ENCODE assay signal across 10 mouse cellular contexts in the genomic region with DNA sequence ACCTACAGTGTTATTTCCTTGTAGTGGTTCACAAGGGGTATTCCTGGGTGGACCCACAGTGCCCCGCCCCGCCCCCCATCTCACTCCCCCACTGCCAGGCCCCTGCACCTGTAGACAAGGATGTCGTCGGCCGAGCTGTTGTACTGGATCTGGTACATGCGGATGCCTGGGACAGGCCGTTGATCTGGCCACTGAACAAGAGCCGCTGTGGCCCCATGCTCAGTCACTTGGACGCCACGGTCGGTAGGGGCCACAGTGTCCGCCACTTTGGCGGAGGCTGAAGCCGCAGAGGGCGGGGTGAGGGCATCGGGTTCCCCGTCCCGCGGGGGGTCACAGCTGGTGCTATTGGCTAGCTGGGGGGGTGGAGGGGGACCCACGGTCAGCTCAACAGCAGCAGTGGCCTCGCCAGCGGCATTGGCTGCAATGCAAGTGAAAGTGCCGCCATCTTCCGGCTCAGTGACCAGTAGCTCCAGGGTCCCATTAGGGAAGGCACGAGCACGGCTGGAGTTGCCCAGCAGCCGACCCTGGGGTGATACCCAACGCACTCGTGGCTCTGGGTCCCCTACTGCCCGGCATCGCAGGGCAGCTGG. TPM values are rescaled to one million over a fixed set of nuclear protein-coding genes. Genes with fewer than 3 reads are reported as not detected.
DNase-seq lines count a peak whose midpoint lies in the region; ATAC-seq and TF ChIP-seq lines count a peak whose summit lies in the region.
"Had no signal": no experiment of that assay in that cellular context is flagged by ENCODE, and none has a peak within 500 bp of the region (broad histone marks: within the 10 kb centered on the region; RNA-seq: fewer than 3 reads in every experiment).

No protein-coding gene starts in this region.

- H3K9me3 ChIP-seq in liver, embryonic 14.5 days (ENCODE audit: control insufficient read depth, low read length): no peaks in the 10 kb centered on the region
- no peaks in the 10 kb centered on the region for H3K9me3 ChIP-seq in stomach, postnatal 0 days (ENCODE audit: control insufficient read depth, low read length)
- H3K9me3 ChIP-seq: heart, embryonic 15.5 days had no signal

- WGBS in liver, adult 2 months: 32% methylated on average over 31 of the region's 31 CpGs
- WGBS in liver, embryonic 14.5 days (ENCODE audit: insufficient replicate concordance): 58% methylated on average over 31 of the region's 31 CpGs
- 61% methylated on average over 31 of the region's 31 CpGs for WGBS in stomach, postnatal 0 days
- 83% methylated on average over 31 of the region's 31 CpGs for WGBS in lung, adult 2 months

- H3K9ac ChIP-seq in liver, adult 2 months (ENCODE audit: low read depth, low read length): peak overlapping the region; percentile 71
- no peak overlapping the region for H3K9ac ChIP-seq in liver, embryonic 14.5 days (replicated peaks)
- H3K9ac ChIP-seq in stomach, postnatal 0 days (ENCODE audit: low read length): 0 out of 2 replicates have a peak overlapping the region, but pooled peaks have one; percentile 27
- H3K9ac ChIP-seq: heart, embryonic 15.5 days had no signal

- ATAC-seq in liver, embryonic 14.5 days (ENCODE audit: insufficient read depth): no peak
- peak; percentile 36; the same call in 1 of the 2 replicates for ATAC-seq in stomach, postnatal 0 days (ENCODE audit: low FRiP score, low TSS enrichment)

- no peaks in the 10 kb centered on the region for H3K36me3 ChIP-seq in liver, adult 2 months (ENCODE audit: control insufficient read depth, insufficient read depth, low read length)
- no peaks in the 10 kb centered on the region for H3K36me3 ChIP-seq in liver, embryonic 14.5 days (replicated peaks; ENCODE audit: control insufficient read depth, insufficient read depth, low read depth)
- no peaks in the 10 kb centered on the region for H3K36me3 ChIP-seq in stomach, postnatal 0 days (ENCODE audit: control insufficient read depth, insufficient read depth, low read length)
- H3K36me3 ChIP-seq: heart, embryonic 15.5 days had no signal

- peak overlapping the region; percentile 86 for H3K27ac ChIP-seq in liver, adult 2 months (replicated peaks; ENCODE audit: insufficient read depth, low read depth, low read length)
- no peak overlapping the region for H3K27ac ChIP-seq in liver, embryonic 14.5 days
- H3K27ac ChIP-seq in stomach, postnatal 0 days (replicated peaks): peak overlapping the region; percentile 88
- H3K27ac ChIP-seq: heart, embryonic 15.5 days had no signal

- peak overlapping the region; percentile 39 for H3K4me2 ChIP-seq in liver, embryonic 14.5 days (ENCODE audit: low read depth)
- peak overlapping the region; percentile 41 for H3K4me2 ChIP-seq in stomach, postnatal 0 days (replicated peaks; ENCODE audit: low read depth)
- H3K4me2 ChIP-seq: heart, embryonic 15.5 days had no signal

- peaks cover 5% of the 10 kb centered on the region; the same call in 1 of the 2 replicates for H3K79me2 ChIP-seq in liver, adult 2 months (ENCODE audit: control insufficient read depth, insufficient read depth, low read length)

- peak; percentile 49 for DNase-seq in liver, adult 2 months (ENCODE audit: extremely low read depth, low read depth, low spot score)
- DNase-seq in liver: no peak
- peak; percentile 62 for DNase-seq in kidney, adult 11 months
- DNase-seq in liver, embryonic 14.5 days (ENCODE audit: low read depth in 3 of 3, low spot score in 3 of 3): no peak
- peak; percentile 58 for DNase-seq in stomach, postnatal 0 days (ENCODE audit: low spot score)
- DNase-seq in layer of hippocampus, postnatal 14 days (ENCODE audit: low spot score in 2 of 2): no peak
- no peak for DNase-seq in gastrocnemius, adult 8-10 months (ENCODE audit: low spot score in 2 of 2)
- DNase-seq in lung, adult 2 months: no peak
- DNase-seq: lung, postnatal 4 days had no signal

- H3K27me3 ChIP-seq in liver, adult 2 months (ENCODE audit: control insufficient read depth, insufficient read depth, low read length): no peaks in the 10 kb centered on the region
- peaks cover 9% of the 10 kb centered on the region for H3K27me3 ChIP-seq in liver, embryonic 14.5 days (ENCODE audit: control insufficient read depth, insufficient read depth, low read length)
- H3K27me3 ChIP-seq in stomach, postnatal 0 days (ENCODE audit: control insufficient read depth, insufficient read depth, low read length): no peaks in the 10 kb centered on the region

- 0 out of 2 replicates have a peak, but pooled peaks have one; percentile 25 for TF ChIP-seq POLR2A in liver, adult 2 months (IDR thresholded peaks at IDR 0.05; ENCODE audit: extremely low read depth, insufficient read depth, low read length)
- TF ChIP-seq POLR2A in lung, adult 2 months (IDR thresholded peaks at IDR 0.05; ENCODE audit: borderline replicate concordance, extremely low read depth, low read depth, low read length): no peak

- peaks cover 33% of the 10 kb centered on the region for H3K4me1 ChIP-seq in liver, adult 2 months (ENCODE audit: control insufficient read depth, insufficient read depth, low read length)
- peaks cover 0 to 5% of the 10 kb centered on the region in 2 experiments; a peak in 1 of 4 replicates for H3K4me1 ChIP-seq in liver, embryonic 14.5 days (replicated peaks; ENCODE audit: control insufficient read depth in 2 of 2, insufficient read depth in 2 of 2, low read length in 1 of 2)
- H3K4me1 ChIP-seq in stomach, postnatal 0 days (replicated peaks; ENCODE audit: control insufficient read depth, insufficient read depth): no peaks in the 10 kb centered on the region; the same call in none of the 2 replicates
- H3K4me1 ChIP-seq in lung, adult 2 months (ENCODE audit: control insufficient read depth, insufficient read depth, low read length): peaks cover 2% of the 10 kb centered on the region; the same call in 1 of the 2 replicates

- no peak for TF ChIP-seq EP300 in liver, embryonic 14.5 days (IDR thresholded peaks at IDR 0.05; ENCODE audit: low read depth)
- TF ChIP-seq EP300 in stomach, postnatal 0 days (optimal IDR thresholded peaks at IDR 0.05): no peak

- H3K4me3 ChIP-seq in liver, adult 2 months (ENCODE audit: insufficient read depth, low read depth, low read length): peak overlapping the region; percentile 51; the same call in 1 of the 2 replicates
- peak overlapping the region in 1 of 2 experiments; percentile 12; a peak in 1 of 4 replicates for H3K4me3 ChIP-seq in liver, embryonic 14.5 days (ENCODE audit: insufficient read depth in 1 of 2, low read depth in 2 of 2, low read length in 2 of 2)
- peak overlapping the region; percentile 18 for H3K4me3 ChIP-seq in stomach, postnatal 0 days (ENCODE audit: low read depth, low read length)
- no peak overlapping the region for H3K4me3 ChIP-seq in lung, adult 2 months (replicated peaks; ENCODE audit: extremely low read depth, low read depth, low read length)
- H3K4me3 ChIP-seq: heart, embryonic 15.5 days had no signal

- TF ChIP-seq CTCF in liver, adult 2 months (IDR thresholded peaks at IDR 0.05; ENCODE audit: low read depth, low read length): 0 out of 2 replicates have a peak, but pooled peaks have one; percentile 15
- no peak for TF ChIP-seq CTCF in liver, embryonic 14.5 days (IDR thresholded peaks at IDR 0.05; ENCODE audit: low read depth)
- no peak for TF ChIP-seq CTCF in stomach, postnatal 0 days (IDR thresholded peaks at IDR 0.05; ENCODE audit: low read depth)
- TF ChIP-seq CTCF in lung, adult 2 months (IDR thresholded peaks at IDR 0.05; ENCODE audit: insufficient read depth, low read length): no peak

RNA-seq across cellular contexts. Expression of a gene that starts 3.2 kb away (rescaled TPM):
- 0.74 and 1.7 TPM in 2 replicates for total RNA-seq in liver, adult 2 months (2014; rRNA removed)
- polyA plus RNA-seq in liver, adult 2 months (2012; rRNA removed): 12.9 and 22.2 TPM in 2 replicates
- 1.4 and 1.7 TPM in 2 replicates for polyA plus RNA-seq in liver, embryonic 14.5 days (2012; rRNA removed)
- polyA plus RNA-seq in liver, embryonic 14.5 days (2014; fragmentation: Nextera tagmentation; extraction: Ambion mirVana): 0.79 and 1.2 TPM in 2 replicates
- 2.9 and 3.3 TPM in 2 replicates for polyA plus RNA-seq in stomach, postnatal 0 days (2015; fragmentation: Nextera tagmentation; extraction: Ambion mirVana)
- total RNA-seq in layer of hippocampus, postnatal 14 days (2021): 10 to 100 TPM; 32.5 to 35.5 TPM
- 1 to 10 TPM; 4.5 to 7.5 (median 5.6) TPM for total RNA-seq in gastrocnemius, adult 8-10 months (2022)
- polyA plus RNA-seq in lung, adult 2 months (2012; rRNA removed): 8.7 and 10.9 TPM in 2 replicates

RNA-seq across cellular contexts. Expression of a gene that starts 35.7 kb away (rescaled TPM):
- 4.0 and 4.4 TPM in 2 replicates for total RNA-seq in liver, adult 2 months (2014; rRNA removed)
- 15.8 and 16.2 TPM in 2 replicates for polyA plus RNA-seq in liver, adult 2 months (2012; rRNA removed)
- 3.8 and 5.1 TPM in 2 replicates for polyA plus RNA-seq in liver, embryonic 14.5 days (2012; rRNA removed)
- 6.7 and 7.0 TPM in 2 replicates for polyA plus RNA-seq in liver, embryonic 14.5 days (2014; fragmentation: Nextera tagmentation; extraction: Ambion mirVana)
- polyA plus RNA-seq in stomach, postnatal 0 days (2015; fragmentation: Nextera tagmentation; extraction: Ambion mirVana): 19.1 and 20.2 TPM in 2 replicates
- total RNA-seq in layer of hippocampus, postnatal 14 days (2021): 1 to 10 TPM; 7.8 to 8.9 TPM
- 1 to 10 TPM; 5.9 to 8.7 (median 7.5) TPM for total RNA-seq in gastrocnemius, adult 8-10 months (2022)
- 14.2 and 21.4 TPM in 2 replicates for polyA plus RNA-seq in lung, adult 2 months (2012; rRNA removed)

RNA-seq across cellular contexts. Expression of a gene that starts 37.8 kb away (rescaled TPM):
- total RNA-seq in liver, adult 2 months (2014; rRNA removed): 0.18 and 0.34 TPM in 2 replicates
- polyA plus RNA-seq in liver, adult 2 months (2012; rRNA removed): 0.06 and 0.39 TPM in 2 replicates
- polyA plus RNA-seq in liver, embryonic 14.5 days (2012; rRNA removed): 0.11 and 0.19 TPM in 2 replicates
- not detected in 2 replicates for polyA plus RNA-seq in liver, embryonic 14.5 days (2014; fragmentation: Nextera tagmentation; extraction: Ambion mirVana)
- not detected in 2 replicates for polyA plus RNA-seq in stomach, postnatal 0 days (2015; fragmentation: Nextera tagmentation; extraction: Ambion mirVana)
- total RNA-seq in layer of hippocampus, postnatal 14 days (2021): under 1 TPM; 0.43 to 0.74 TPM
- total RNA-seq in gastrocnemius, adult 8-10 months (2022): under 1 TPM; 0.32 to 0.92 (median 0.53) TPM
- 0.50 and 0.55 TPM in 2 replicates for polyA plus RNA-seq in lung, adult 2 months (2012; rRNA removed)
- polyA plus RNA-seq: heart, embryonic 15.5 days had no signal

RNA-seq across cellular contexts. Expression of a gene that starts 44.8 kb away (rescaled TPM):
- total RNA-seq in liver, adult 2 months (2014; rRNA removed): 1.7 and 3.5 TPM in 2 replicates
- polyA plus RNA-seq in liver, adult 2 months (2012; rRNA removed): 2.2 and 4.9 TPM in 2 replicates
- 11.1 and 12.0 TPM in 2 replicates for polyA plus RNA-seq in liver, embryonic 14.5 days (2012; rRNA removed)
- polyA plus RNA-seq in liver, embryonic 14.5 days (2014; fragmentation: Nextera tagmentation; extraction: Ambion mirVana): 7.0 and 7.6 TPM in 2 replicates
- polyA plus RNA-seq in stomach, postnatal 0 days (2015; fragmentation: Nextera tagmentation; extraction: Ambion mirVana): 13.5 and 14.2 TPM in 2 replicates
- total RNA-seq in layer of hippocampus, postnatal 14 days (2021): 1 to 10 TPM; 4.2 to 5.8 TPM
- total RNA-seq in gastrocnemius, adult 8-10 months (2022): 1 to 10 TPM in 2 of 4 experiments, under 1 TPM in 1, not detected in 1; 0.73 to 1.7 (median 1.3) TPM
- 14.5 and 21.5 TPM in 2 replicates for polyA plus RNA-seq in lung, adult 2 months (2012; rRNA removed)

RNA-seq across cellular contexts. Expression of a gene that starts 50.9 kb away (rescaled TPM):
- 15.0 and 16.8 TPM in 2 replicates for total RNA-seq in liver, adult 2 months (2014; rRNA removed)
- polyA plus RNA-seq in liver, adult 2 months (2012; rRNA removed): 38.7 and 51.4 TPM in 2 replicates
- 13.8 and 18.6 TPM in 2 replicates for polyA plus RNA-seq in liver, embryonic 14.5 days (2012; rRNA removed)
- polyA plus RNA-seq in liver, embryonic 14.5 days (2014; fragmentation: Nextera tagmentation; extraction: Ambion mirVana): 16.0 and 19.5 TPM in 2 replicates
- 55.4 and 58.8 TPM in 2 replicates for polyA plus RNA-seq in stomach, postnatal 0 days (2015; fragmentation: Nextera tagmentation; extraction: Ambion mirVana)
- 10 to 100 TPM; 41.6 to 45.9 TPM for total RNA-seq in layer of hippocampus, postnatal 14 days (2021)
- 10 to 100 TPM; 21.4 to 31.1 (median 26.4) TPM for total RNA-seq in gastrocnemius, adult 8-10 months (2022)
- 141 and 163 TPM in 2 replicates for polyA plus RNA-seq in lung, adult 2 months (2012; rRNA removed)

Comparison
In these comparisons a context has a peak if more than half of its experiments do, and no peak if none do; other contexts are left out.
1. DNase-seq: peak in liver, adult 2 months (single experiment), kidney, adult 11 months (single experiment) and stomach, postnatal 0 days (single experiment); none in liver (single experiment), liver, embryonic 14.5 days (0 of 3), layer of hippocampus, postnatal 14 days (0 of 2), gastrocnemius, adult 8-10 months (0 of 2) and lung, adult 2 months (single experiment).